Mouse (Mus musculus) embryonic facial prominence, embryonic 13.5 days (tissue): ENCODE measurements at regions not wholly inside any gene's neighbourhood (a gene's known extent, or its start where the extent isn't known, plus 50 kb on each side); places are given as distances from the start of the nearest gene placed in this dataset. TPM values are rescaled to one million over a fixed set of nuclear protein-coding genes. Genes with fewer than 3 reads are reported as not detected.

ENCODE experiments used
- microRNA-seq: library from miRNA; unstranded; fragments of <30 nt; microRNA quantifications from one replicate; pipeline ENCODE4, GENCODE M21; 2016

Small RNA genes in the stretch of these regions (microRNA-seq; reads per million reads assigned to microRNA genes)
- gene Mir6348 (not detected), gene Mir6354 (not detected)
